Mouse (Mus musculus): ENCODE data around the gene Usb1. TPM values are rescaled to one million over a fixed set of nuclear protein-coding genes. Genes with fewer than 3 reads are reported as not detected.
A peak's percentile ranks its signal among the peaks of the same experiment; 100 is the strongest.

Gene Usb1
- 10 to 100 TPM in 1 of 2 experiments, 1 to 10 TPM in 1; 8.2 to 13.1 TPM for total RNA-seq (2021)
- long read RNA-seq, experiment 1, transcript Usb1-201 (7 exons, 1,758 nt) = major isoform, 13 of 16 reads
- long read RNA-seq, experiment 1, partial matches to known transcripts = 0 of 16 reads
- long read RNA-seq, experiment 1, other reads (novel, unspliced or antisense) = 3 of 16 reads
- long read RNA-seq, experiment 2, transcript Usb1-201 (7 exons, 1,758 nt) = major isoform, 16 of 18 reads
- long read RNA-seq, experiment 2, partial matches to known transcripts = 0 of 18 reads
- long read RNA-seq, experiment 2, other reads (novel, unspliced or antisense) = 2 of 18 reads

- DNase-seq = peak; percentile 98
Measured at GRCm38 (mm10) chr8:95331720-95332436, at the start of gene Usb1, which contains the start of gene Zfp319. Usb1 (plus strand) TSS chr8:95332284. Zfp319 (minus strand) TSS chr8:95331950.

- DNase-seq = no peak
Measured at GRCm38 (mm10) chr8:95289066-95289650, 42.9 kb upstream of the Usb1 start.

- DNase-seq = peak; percentile 85
Measured at GRCm38 (mm10) chr8:95293172-95293571, 38.9 kb upstream of the Usb1 start.

- DNase-seq = no peak
Measured at GRCm38 (mm10) chr8:95293891-95294290, 38.2 kb upstream of the Usb1 start.

GRCm38 (mm10) chr8:95302410-95302809 lies 29.7 kb upstream of the Usb1 start:
- no peak for DNase-seq

- DNase-seq = no peak
Measured at GRCm38 (mm10) chr8:95305526-95305925, 26.6 kb upstream of the Usb1 start.

- DNase-seq = no peak
Measured at GRCm38 (mm10) chr8:95306431-95306830, 25.7 kb upstream of the Usb1 start, which contains the start of gene Cngb1. Cngb1 (minus strand) TSS chr8:95306585.

- DNase-seq = no peak
Measured at GRCm38 (mm10) chr8:95310342-95310970, 21.6 kb upstream of the Usb1 start, which contains the start of gene Tepp. Tepp (plus strand) TSS chr8:95310566.

GRCm38 (mm10) chr8:95312836-95313235 lies 19.2 kb upstream of the Usb1 start:
- peak; percentile 36 for DNase-seq

- DNase-seq = no peak
Measured at GRCm38 (mm10) chr8:95313857-95314256, 18.2 kb upstream of the Usb1 start.

GRCm38 (mm10) chr8:95314707-95315106 lies 17.4 kb upstream of the Usb1 start:
- DNase-seq = no peak

GRCm38 (mm10) chr8:95315350-95315749 lies 16.7 kb upstream of the Usb1 start:
- no peak for DNase-seq

- DNase-seq = peak; percentile 30
Measured at GRCm38 (mm10) chr8:95320224-95321139, 11.6 kb upstream of the Usb1 start.

- DNase-seq = no peak
Measured at GRCm38 (mm10) chr8:95323201-95323600, 8.9 kb upstream of the Usb1 start.

- no peak for DNase-seq
Measured at GRCm38 (mm10) chr8:95324646-95325045, 7.4 kb upstream of the Usb1 start.

- DNase-seq = no peak
Measured at GRCm38 (mm10) chr8:95326822-95327221, 5.3 kb upstream of the Usb1 start.

GRCm38 (mm10) chr8:95327866-95328465 lies 4.1 kb upstream of the Usb1 start:
- DNase-seq = no peak

- no peak for DNase-seq
Measured at GRCm38 (mm10) chr8:95330367-95330766, 1.7 kb upstream of the Usb1 start.

- DNase-seq = peak; percentile 73
Measured at GRCm38 (mm10) chr8:95331156-95331719, 846 bp upstream of the Usb1 start.

- DNase-seq = no peak
Measured at GRCm38 (mm10) chr8:95332437-95333199, 534 bp downstream of the Usb1 start.

Data from gastrocnemius, postnatal 10 days (tissue).